Mouse (Mus musculus) forebrain, embryonic 14.5 days (tissue): ENCODE measurements around the gene Polr3b. TPM values are rescaled to one million over a fixed set of nuclear protein-coding genes. Genes with fewer than 3 reads are reported as not detected.

Experiments
- ATAC-seq: fragments of 200-750 bp; cut with Nextera tagmentation; 2 replicates; pipeline ENCODE4 v1.8.0; 2017; ENCODE audit warnings: mild to moderate bottlenecking, moderate library complexity
- DNase-seq: peaks from one replicate; pipeline ENCODE4 v3.0.0-alpha.2; 2015; ENCODE audit warnings: low spot score
- H3K27ac ChIP-seq: fragments of 300-500 bp; sonication (generic); 2 replicates; pipeline ENCODE4 v1.5.1; 2014; ENCODE audit warnings: low read depth, mild to moderate bottlenecking, control low read depth, low read length, moderate library complexity
- H3K27me3 ChIP-seq: fragments of 300-500 bp; sonication (generic); replicated peaks from 2 replicates; pipeline ENCODE4 v1.6.1; 2014; ENCODE audit warnings: low read length, control low read depth, mixed read lengths; ENCODE audit not compliant: control insufficient read depth, insufficient read depth
- H3K36me3 ChIP-seq: fragments of 300-500 bp; sonication (generic); 2 replicates; pipeline ENCODE4 v1.6.1; 2014; ENCODE audit warnings: low read length, control low read depth; ENCODE audit not compliant: control insufficient read depth, insufficient read depth
- H3K4me1 ChIP-seq: fragments of 300-500 bp; sonication (generic); 2 replicates; pipeline ENCODE4 v1.6.1; 2014; ENCODE audit warnings: antibody characterized with exemption, low read length, control low read depth; ENCODE audit not compliant: control insufficient read depth, insufficient read depth
- H3K4me2 ChIP-seq: fragments of 300-500 bp; sonication (generic); 2 replicates; pipeline ENCODE4 v1.6.1; 2014; ENCODE audit warnings: mild to moderate bottlenecking, control low read depth, low read length
- H3K4me3 ChIP-seq: fragments of 300-500 bp; sonication (generic); 2 replicates; pipeline ENCODE4 v1.5.1; 2014; ENCODE audit warnings: low read depth, low read length, control low read depth
- H3K9ac ChIP-seq: fragments of 300-500 bp; sonication (generic); 2 replicates; pipeline ENCODE4 v1.6.1; 2014; ENCODE audit warnings: mild to moderate bottlenecking, low read length, control low read depth, moderate library complexity
- H3K9me3 ChIP-seq: fragments of 300-500 bp; sonication (generic); replicated peaks from 2 replicates; pipeline ENCODE4 v1.6.1; 2016; ENCODE audit warnings: low read length, control low read depth, mixed read lengths; ENCODE audit not compliant: control insufficient read depth
- whole genome bisulfite sequencing: fragments of 180-500 bp; shearing (Covaris S2); extraction: QIAGEN DNeasy Blood & Tissue Kit; methylation state at CpG from one replicate; pipeline ENCODE4 v1.1.7; 2014; 5-methylcytosine and 5-hydroxymethylcytosine counted together
- polyA plus RNA-seq: library from polyadenylated mRNA; unstranded; fragments of >200 nt; fragmentation: Nextera tagmentation; extraction: Ambion mirVana; gene quantifications from 2 replicates; pipeline ENCODE4 v1.2.1, GENCODE M21; 2014

The Polr3b gene
- polyA plus RNA-seq, 1 experiment from 2014 or later: 12.6 TPM

- Histone ChIP-seq H3K4me2 (no peak overlapping the region), H3K4me3 (no peak overlapping the region), H3K4me1 (peaks cover 2% of the 10 kb centered on the region; the same call in 1 of the 2 replicates), H3K27me3 (no peaks in the 10 kb centered on the region), H3K9me3 (no peaks in the 10 kb centered on the region), H3K9ac (no peak overlapping the region), H3K27ac (no peak overlapping the region), H3K36me3 (peaks cover 14% of the 10 kb centered on the region)
- 93% methylated on average over 5 of the region's 5 CpGs for WGBS
- DNase-seq (no peak), ATAC-seq (no peak)
These were observed 25.2 kb downstream of the Polr3b start for GRCm38 (mm10) chr10:84647264-84647663.

- Histone ChIP-seq H3K4me1 (peaks cover 2% of the 10 kb centered on the region; the same call in 1 of the 2 replicates), H3K27me3 (no peaks in the 10 kb centered on the region), H3K27ac (no peak overlapping the region), H3K9me3 (no peaks in the 10 kb centered on the region), H3K4me2 (no peak overlapping the region), H3K4me3 (no peak overlapping the region), H3K9ac (no peak overlapping the region), H3K36me3 (peaks cover 23% of the 10 kb centered on the region)
- WGBS: 91% methylated on average over 4 of the region's 4 CpGs
- ATAC-seq (no peak), DNase-seq (no peak)
These were observed 26.8 kb downstream of the Polr3b start for GRCm38 (mm10) chr10:84648911-84649310.

- H3K27me3 ChIP-seq: no peaks in the 10 kb centered on the region
- H3K27ac ChIP-seq: no peak overlapping the region
- no peaks in the 10 kb centered on the region for H3K9me3 ChIP-seq
- H3K4me3 ChIP-seq: no peak overlapping the region
- H3K9ac ChIP-seq: no peak overlapping the region
- H3K4me1 ChIP-seq: peaks cover 18% of the 10 kb centered on the region
- H3K36me3 ChIP-seq: peaks cover 12% of the 10 kb centered on the region
- 83% methylated on average over 4 of the region's 4 CpGs for WGBS
- H3K4me2 ChIP-seq: no peak overlapping the region
- DNase-seq (no peak), ATAC-seq (no peak)
These were observed 31.9 kb downstream of the Polr3b start for GRCm38 (mm10) chr10:84654029-84654428.

- DNase-seq (no peak), ATAC-seq (no peak)
- Histone ChIP-seq H3K4me3 (no peak overlapping the region), H3K9ac (no peak overlapping the region), H3K9me3 (no peaks in the 10 kb centered on the region), H3K4me2 (no peak overlapping the region), H3K4me1 (peaks cover 18% of the 10 kb centered on the region), H3K27ac (no peak overlapping the region), H3K36me3 (peaks cover 12% of the 10 kb centered on the region), H3K27me3 (no peaks in the 10 kb centered on the region)
- WGBS: 90% methylated on average over 4 of the region's 4 CpGs
These were observed 32.6 kb downstream of the Polr3b start for GRCm38 (mm10) chr10:84654731-84655130.

GRCm38 (mm10) chr10:84656618-84657017, 34.5 kb downstream of the Polr3b start:
- H3K4me2 ChIP-seq: no peak overlapping the region
- no peaks in the 10 kb centered on the region for H3K9me3 ChIP-seq
- 84% methylated on average over 4 of the region's 4 CpGs for WGBS
- no peak overlapping the region for H3K4me3 ChIP-seq
- no peaks in the 10 kb centered on the region for H3K27me3 ChIP-seq
- ATAC-seq (no peak), DNase-seq (peak; percentile 20)
- H3K4me1 ChIP-seq: peaks cover 18% of the 10 kb centered on the region
- no peak overlapping the region for H3K27ac ChIP-seq
- peaks cover 10% of the 10 kb centered on the region for H3K36me3 ChIP-seq
- no peak overlapping the region for H3K9ac ChIP-seq

- Histone ChIP-seq H3K9ac (no peak overlapping the region), H3K27ac (no peak overlapping the region), H3K27me3 (no peaks in the 10 kb centered on the region), H3K4me1 (peaks cover 18% of the 10 kb centered on the region), H3K9me3 (no peaks in the 10 kb centered on the region), H3K4me2 (no peak overlapping the region), H3K36me3 (peaks cover 10% of the 10 kb centered on the region), H3K4me3 (no peak overlapping the region)
- WGBS: 6% methylated on average over 6 of the region's 6 CpGs
- DNase-seq (peak; percentile 86), ATAC-seq (peak; percentile 65)
These were observed 35.5 kb downstream of the Polr3b start for GRCm38 (mm10) chr10:84657437-84658087.

GRCm38 (mm10) chr10:84658088-84658848, 36.2 kb downstream of the Polr3b start:
- Histone ChIP-seq H3K9me3 (no peaks in the 10 kb centered on the region), H3K27me3 (no peaks in the 10 kb centered on the region), H3K27ac (0 out of 2 replicates have a peak overlapping the region, but pooled peaks have one; percentile 6), H3K9ac (no peak overlapping the region), H3K4me2 (no peak overlapping the region), H3K36me3 (peaks cover 3% of the 10 kb centered on the region), H3K4me1 (peaks cover 18% of the 10 kb centered on the region), H3K4me3 (no peak overlapping the region)
- ATAC-seq (peak; percentile 67; the same call in 1 of the 2 replicates), DNase-seq (peak; percentile 58)
- 3% methylated on average over 18 of the region's 18 CpGs for WGBS

- ATAC-seq: no peak
- Histone ChIP-seq H3K27me3 (no peaks in the 10 kb centered on the region), H3K4me3 (no peak overlapping the region), H3K4me2 (no peak overlapping the region), H3K27ac (no peak overlapping the region), H3K9ac (no peak overlapping the region), H3K4me1 (peaks cover 18% of the 10 kb centered on the region), H3K36me3 (no peaks in the 10 kb centered on the region), H3K9me3 (no peaks in the 10 kb centered on the region)
- no peak for DNase-seq
- WGBS: 83% methylated on average over 3 of the region's 3 CpGs
These were observed 37.2 kb downstream of the Polr3b start for GRCm38 (mm10) chr10:84659281-84659680.

GRCm38 (mm10) chr10:84662138-84662537, 40.0 kb downstream of the Polr3b start:
- H3K9me3 ChIP-seq: no peaks in the 10 kb centered on the region
- no peak for DNase-seq
- WGBS: 94% methylated on average over 6 of the region's 6 CpGs

More at GRCm38 (mm10) chr10:84662138-84662537, 40.0 kb downstream of the Polr3b start:
- Histone ChIP-seq H3K9ac (no peak overlapping the region), H3K27ac (no peak overlapping the region), H3K4me1 (peaks cover 13% of the 10 kb centered on the region), H3K4me3 (no peak overlapping the region), H3K4me2 (no peak overlapping the region), H3K36me3 (no peaks in the 10 kb centered on the region), H3K27me3 (no peaks in the 10 kb centered on the region)
- no peak for ATAC-seq
